Mouse (Mus musculus): ENCODE measurements at regions not wholly inside any gene's neighbourhood (a gene's known extent, or its start where the extent isn't known, plus 50 kb on each side); places are given as distances from the start of the nearest gene placed in this dataset.

GRCm38 (mm10) chr2:170287301-170287885, 139.5 kb upstream of the Zfp217 start:
- intact Hi-C loops (cut with DNase I) = loop anchor here (5.0 kb wide), 1 partner anchor 45 kb away; no protein-coding TSS in a partner anchor
- WGBS = 2% methylated on average over 27 of the region's 27 CpGs

GRCm38 (mm10) chr2:170286773-170287172, 138.9 kb upstream of the Zfp217 start:
- H3K27ac ChIP-seq = peak overlapping the region; percentile 62
- intact Hi-C loops (cut with DNase I) = loop anchor here (5.0 kb wide), 1 partner anchor 46 kb away; no protein-coding TSS in a partner anchor
- H3K9ac ChIP-seq (ENCODE audit: low read depth, low read length) = no peak overlapping the region
- no peaks in the 10 kb centered on the region for H3K36me3 ChIP-seq (ENCODE audit: control insufficient read depth, insufficient read depth, low read length)
- H3K79me2 ChIP-seq (replicated peaks; ENCODE audit: control insufficient read depth, insufficient read depth, low read length) = no peaks in the 10 kb centered on the region
- 19% methylated on average over 8 of the region's 8 CpGs for WGBS
- TF ChIP-seq CTCF (IDR thresholded peaks at IDR 0.05) = no peak
- H3K4me3 ChIP-seq = peak overlapping the region; percentile 56
- no peaks in the 10 kb centered on the region for H3K27me3 ChIP-seq (ENCODE audit: control insufficient read depth, insufficient read depth, low read length)
- H3K4me1 ChIP-seq (ENCODE audit: control insufficient read depth, insufficient read depth, low read length) = peaks cover 6% of the 10 kb centered on the region
- DNase-seq = no peak

More at GRCm38 (mm10) chr2:170287301-170287885, 139.5 kb upstream of the Zfp217 start:
- Histone ChIP-seq H3K27ac (peak overlapping the region; percentile 62), H3K4me1 (ENCODE audit: control insufficient read depth, insufficient read depth, low read length) (peaks cover 7% of the 10 kb centered on the region), H3K9ac (ENCODE audit: low read depth, low read length) (peak overlapping the region; percentile 7), H3K79me2 (replicated peaks; ENCODE audit: control insufficient read depth, insufficient read depth, low read length) (no peaks in the 10 kb centered on the region), H3K27me3 (ENCODE audit: control insufficient read depth, insufficient read depth, low read length) (no peaks in the 10 kb centered on the region), H3K4me3 (peak overlapping the region; percentile 56), H3K36me3 (ENCODE audit: control insufficient read depth, insufficient read depth, low read length) (no peaks in the 10 kb centered on the region)
- no peak for TF ChIP-seq EP300 (IDR thresholded peaks at IDR 0.05; ENCODE audit: insufficient read depth, low read depth, low read length)
- no peak; the same call in 1 of the 2 replicates for TF ChIP-seq POLR2A (IDR thresholded peaks at IDR 0.05; ENCODE audit: insufficient read depth, low read depth, low read length)
- TF ChIP-seq CTCF (IDR thresholded peaks at IDR 0.05) = no peak
- peak; percentile 75 to 77 for DNase-seq

- Histone ChIP-seq H3K9ac (ENCODE audit: low read depth, low read length) (no peak overlapping the region), H3K27me3 (ENCODE audit: control insufficient read depth, insufficient read depth, low read length) (no peaks in the 10 kb centered on the region), H3K27ac (no peak overlapping the region), H3K79me2 (replicated peaks; ENCODE audit: control insufficient read depth, insufficient read depth, low read length) (no peaks in the 10 kb centered on the region), H3K36me3 (ENCODE audit: control insufficient read depth, insufficient read depth, low read length) (no peaks in the 10 kb centered on the region), H3K4me1 (ENCODE audit: control insufficient read depth, insufficient read depth, low read length) (peaks cover 4% of the 10 kb centered on the region), H3K4me3 (no peak overlapping the region)
- TF ChIP-seq POLR2A (IDR thresholded peaks at IDR 0.05; ENCODE audit: insufficient read depth, low read depth, low read length) = no peak
- no peak for TF ChIP-seq CTCF (IDR thresholded peaks at IDR 0.05)
- no peak for TF ChIP-seq EP300 (IDR thresholded peaks at IDR 0.05; ENCODE audit: insufficient read depth, low read depth, low read length)
- WGBS = 63% methylated on average over 6 of the region's 6 CpGs
- DNase-seq = no peak
- intact Hi-C loops (cut with DNase I) = no loop called here
Measured at GRCm38 (mm10) chr2:170282463-170282862, 134.6 kb upstream of the Zfp217 start.

DNA sequence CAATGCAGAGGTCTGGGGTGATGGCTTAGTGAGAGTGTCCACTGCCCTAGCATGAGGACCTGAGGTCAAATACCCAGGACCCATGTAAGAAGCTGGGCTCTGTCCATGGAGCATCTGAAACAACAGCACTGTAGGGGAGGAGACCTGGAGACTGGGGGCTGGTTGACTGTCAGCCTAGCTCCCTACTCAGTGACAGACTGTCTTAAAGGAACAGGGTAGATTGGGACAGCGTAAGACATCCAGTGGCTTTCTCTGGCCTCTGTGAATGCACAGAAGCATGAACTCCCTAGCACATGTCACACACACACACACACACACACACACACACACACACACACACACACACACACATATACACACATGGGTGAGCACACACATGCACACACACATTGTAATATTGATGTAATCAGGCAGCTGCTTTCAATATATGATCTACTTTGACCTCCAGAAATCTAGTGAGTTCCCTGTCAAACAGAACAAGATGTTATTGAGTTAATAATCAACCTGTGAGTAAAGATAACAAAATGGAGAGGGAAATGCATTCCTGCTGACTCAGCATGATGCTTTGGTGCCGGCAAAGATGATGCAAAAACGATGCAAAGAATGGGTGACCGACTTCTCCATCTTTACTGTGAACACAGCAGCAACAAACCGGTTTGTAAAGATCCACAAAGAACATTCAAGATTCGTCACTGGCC, 133.6 kb upstream of the Zfp217 start:
- Histone ChIP-seq H3K27ac (no peak overlapping the region), H3K4me1 (ENCODE audit: control insufficient read depth, insufficient read depth, low read length) (peaks cover 2% of the 10 kb centered on the region), H3K79me2 (replicated peaks; ENCODE audit: control insufficient read depth, insufficient read depth, low read length) (no peaks in the 10 kb centered on the region), H3K36me3 (ENCODE audit: control insufficient read depth, insufficient read depth, low read length) (no peaks in the 10 kb centered on the region), H3K4me3 (no peak overlapping the region), H3K27me3 (ENCODE audit: control insufficient read depth, insufficient read depth, low read length) (no peaks in the 10 kb centered on the region), H3K9ac (ENCODE audit: low read depth, low read length) (no peak overlapping the region)
- WGBS = 85% methylated on average over 6 of the region's 6 CpGs
- DNase-seq = no peak
- TF ChIP-seq CTCF (IDR thresholded peaks at IDR 0.05) = no peak
- no peak for TF ChIP-seq POLR2A (IDR thresholded peaks at IDR 0.05; ENCODE audit: insufficient read depth, low read depth, low read length)
- TF ChIP-seq EP300 (IDR thresholded peaks at IDR 0.05; ENCODE audit: insufficient read depth, low read depth, low read length) = no peak
- intact Hi-C loops (cut with DNase I) = no loop called here

GRCm38 (mm10) chr2:170280733-170281132, 132.8 kb upstream of the Zfp217 start:
- intact Hi-C loops (cut with DNase I) = no loop called here
- Histone ChIP-seq H3K4me1 (ENCODE audit: control insufficient read depth, insufficient read depth, low read length) (no peaks in the 10 kb centered on the region), H3K36me3 (ENCODE audit: control insufficient read depth, insufficient read depth, low read length) (no peaks in the 10 kb centered on the region), H3K4me3 (no peak overlapping the region), H3K27ac (no peak overlapping the region), H3K79me2 (replicated peaks; ENCODE audit: control insufficient read depth, insufficient read depth, low read length) (no peaks in the 10 kb centered on the region), H3K9ac (ENCODE audit: low read depth, low read length) (no peak overlapping the region), H3K27me3 (ENCODE audit: control insufficient read depth, insufficient read depth, low read length) (no peaks in the 10 kb centered on the region)
- no peak for DNase-seq
- 79% methylated on average over 6 of the region's 6 CpGs for WGBS
- TF ChIP-seq CTCF (IDR thresholded peaks at IDR 0.05) (peak; percentile 51), EP300 (IDR thresholded peaks at IDR 0.05; ENCODE audit: insufficient read depth, low read depth, low read length) (no peak), POLR2A (IDR thresholded peaks at IDR 0.05; ENCODE audit: insufficient read depth, low read depth, low read length) (no peak)

- no peaks in the 10 kb centered on the region for H3K27me3 ChIP-seq (ENCODE audit: control insufficient read depth, insufficient read depth, low read length)
- TF ChIP-seq CTCF (IDR thresholded peaks at IDR 0.05) (no peak), EP300 (IDR thresholded peaks at IDR 0.05; ENCODE audit: insufficient read depth, low read depth, low read length) (no peak), POLR2A (IDR thresholded peaks at IDR 0.05; ENCODE audit: insufficient read depth, low read depth, low read length) (no peak)
- H3K4me1 ChIP-seq (ENCODE audit: control insufficient read depth, insufficient read depth, low read length) = no peaks in the 10 kb centered on the region
- intact Hi-C loops (cut with DNase I) = no loop called here
- no peak overlapping the region for H3K4me3 ChIP-seq
- H3K27ac ChIP-seq = no peak overlapping the region
- H3K36me3 ChIP-seq (ENCODE audit: control insufficient read depth, insufficient read depth, low read length) = no peaks in the 10 kb centered on the region
- no peaks in the 10 kb centered on the region for H3K79me2 ChIP-seq (replicated peaks; ENCODE audit: control insufficient read depth, insufficient read depth, low read length)
- no peak overlapping the region for H3K9ac ChIP-seq (ENCODE audit: low read depth, low read length)
- 19% methylated on average over 8 of the region's 8 CpGs for WGBS
- DNase-seq = peak in 1 of 2 experiments; percentile 24
Measured at GRCm38 (mm10) chr2:170277896-170278295, 130.0 kb upstream of the Zfp217 start.

Data from heart, adult 2 months (tissue).